Mouse (Mus musculus): Measurements from ENCODE around the gene U90926. TPM values are rescaled to one million over a fixed set of nuclear protein-coding genes. Genes with fewer than 3 reads are reported as not detected.

The U90926 gene
- not detected in 2 replicates for polyA plus RNA-seq (2012)

DNA sequence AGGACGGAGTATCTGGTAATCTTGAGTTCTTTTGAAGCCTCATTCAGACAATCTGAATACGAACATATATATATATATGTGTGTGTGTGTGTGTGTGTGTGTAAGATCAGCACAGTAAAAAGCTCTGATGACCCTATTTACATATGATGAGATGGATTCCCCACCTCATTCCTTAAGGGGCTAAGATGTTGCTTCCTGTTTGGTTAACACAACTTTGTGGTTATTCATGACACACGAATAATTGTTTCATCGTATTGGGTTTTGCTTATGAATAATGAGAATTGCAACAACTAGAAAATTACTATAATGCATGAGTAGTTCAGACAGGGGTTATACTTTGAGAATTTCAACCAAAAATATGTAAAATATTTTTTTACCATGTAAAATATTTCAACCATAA, at the start of gene U90926:
U90926 (minus strand) TSS at position 101 of the 400 bp plus-strand sequence.
- no peak for TF ChIP-seq GATA1 (IDR thresholded peaks at IDR 0.05; ENCODE audit: low read length)

DNA sequence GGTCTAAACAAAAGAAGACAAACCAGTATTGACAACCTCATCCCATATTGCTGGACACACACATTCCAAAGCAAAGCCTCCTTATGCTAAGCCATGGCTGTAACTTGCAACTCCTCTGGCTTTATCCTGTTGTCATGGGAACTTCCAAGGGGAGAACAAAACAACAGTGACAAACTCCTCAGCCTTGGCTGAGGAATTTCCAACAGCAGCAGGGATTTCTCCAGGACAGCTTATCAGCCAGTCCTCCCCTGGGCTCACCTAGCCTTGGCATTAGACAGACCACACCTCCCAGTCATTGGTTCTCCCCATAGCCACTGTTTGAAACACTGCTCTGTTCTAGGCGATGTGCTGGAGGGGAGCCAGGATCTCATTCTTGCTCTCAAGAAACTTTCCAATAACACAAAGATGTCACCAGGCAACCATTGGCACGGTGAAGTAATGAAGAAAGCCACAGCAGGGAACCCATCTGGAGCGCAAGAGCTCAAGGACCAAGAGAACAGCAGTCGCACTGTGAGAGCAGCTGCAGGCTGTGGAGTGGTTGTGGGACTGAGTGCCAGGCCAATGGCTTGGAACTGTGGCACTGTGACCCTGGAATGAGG, 48.7 kb upstream of the U90926 start:
- TF ChIP-seq GATA1 (IDR thresholded peaks at IDR 0.05; ENCODE audit: low read length) = no peak

DNA sequence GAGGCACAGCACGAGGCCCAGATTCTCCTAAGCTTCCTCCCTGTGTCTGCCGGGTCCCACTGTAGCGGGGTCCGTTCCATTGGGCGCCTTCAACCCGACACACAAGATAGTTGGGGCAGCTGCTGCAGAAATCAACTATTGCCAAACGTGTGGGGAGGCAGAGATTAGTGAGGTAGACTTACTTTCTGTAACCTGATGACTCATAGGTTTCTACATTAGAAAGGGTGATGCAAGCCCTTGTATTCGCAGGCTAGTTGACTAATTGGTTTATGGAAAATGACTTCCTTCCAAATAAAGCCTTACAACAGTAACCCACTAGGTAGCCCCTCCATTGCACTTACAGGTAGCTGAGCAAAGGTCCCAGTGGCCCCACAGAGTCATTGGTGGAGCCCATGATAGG, 47.4 kb upstream of the U90926 start:
- no peak for TF ChIP-seq GATA1 (IDR thresholded peaks at IDR 0.05; ENCODE audit: low read length)

DNA sequence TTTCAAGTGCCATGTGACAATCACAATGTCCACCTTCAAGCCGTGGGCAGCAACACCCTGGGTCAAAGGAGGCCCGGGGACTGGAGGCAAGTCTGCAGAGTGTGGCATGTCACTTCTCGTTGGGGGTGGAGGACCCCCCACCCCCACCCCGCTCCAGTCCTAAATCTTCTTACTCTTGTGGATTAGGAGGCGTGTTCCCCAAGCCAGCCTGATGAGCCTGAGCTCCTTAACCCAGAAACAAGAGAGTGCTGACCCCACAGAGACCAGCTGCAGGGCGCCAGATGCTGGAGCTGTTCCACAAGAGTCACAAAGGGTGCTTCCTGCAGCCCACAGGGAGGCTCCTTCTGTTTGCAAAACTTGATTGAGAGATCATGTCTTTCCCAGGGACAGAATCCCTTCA, 41.0 kb upstream of the U90926 start, which contains the start of gene Ppef2:
Ppef2 (minus strand) TSS at position 61 of the 400 bp plus-strand sequence.
- TF ChIP-seq GATA1 (IDR thresholded peaks at IDR 0.05; ENCODE audit: low read length) = no peak

DNA sequence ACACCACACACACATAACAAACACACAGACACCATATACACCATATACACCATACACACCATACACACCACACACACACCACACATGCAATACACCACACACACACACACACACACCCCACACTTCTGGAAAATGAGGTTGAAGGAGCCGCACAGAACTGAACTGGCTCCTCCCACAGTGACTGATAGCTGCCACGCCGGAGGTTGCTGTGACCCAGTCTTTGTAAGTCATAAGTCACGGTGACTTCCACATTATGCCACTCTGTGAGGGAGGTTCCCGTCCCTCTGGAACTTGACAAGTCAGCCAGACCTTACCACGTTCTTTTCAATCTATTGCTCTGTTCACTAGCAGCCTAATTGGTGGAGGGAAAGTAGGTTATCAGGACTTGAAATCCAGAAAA, 39.3 kb upstream of the U90926 start:
- TF ChIP-seq GATA1 (IDR thresholded peaks at IDR 0.05; ENCODE audit: low read length) = no peak

DNA sequence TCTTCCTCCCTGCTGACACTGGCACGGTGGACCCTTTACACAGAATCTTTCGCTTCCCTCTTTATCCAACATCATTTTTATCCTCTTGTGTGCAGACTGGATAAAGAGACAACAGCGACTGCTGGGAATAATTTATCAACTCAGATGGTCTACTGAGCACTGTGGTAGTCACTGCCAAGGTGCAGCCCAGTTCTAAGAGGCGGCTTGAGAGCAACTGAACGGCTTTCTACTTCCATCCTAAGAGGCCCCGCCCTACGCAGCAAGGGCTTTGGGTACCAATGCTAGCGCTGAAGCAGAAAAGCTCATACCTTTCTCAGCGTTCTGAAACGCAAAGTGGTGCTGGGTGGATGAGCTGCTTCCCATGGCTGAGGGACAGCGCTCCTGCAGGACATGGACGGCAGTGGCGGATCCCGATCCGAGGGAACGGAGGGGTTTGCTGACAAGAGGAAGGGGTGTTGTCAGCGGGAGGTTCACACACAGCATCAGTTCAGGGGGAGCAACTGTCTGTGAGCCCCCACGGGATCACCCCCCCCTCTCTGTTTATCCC, 37.7 kb upstream of the U90926 start:
- TF ChIP-seq GATA1 (IDR thresholded peaks at IDR 0.05; ENCODE audit: low read length) = no peak

DNA sequence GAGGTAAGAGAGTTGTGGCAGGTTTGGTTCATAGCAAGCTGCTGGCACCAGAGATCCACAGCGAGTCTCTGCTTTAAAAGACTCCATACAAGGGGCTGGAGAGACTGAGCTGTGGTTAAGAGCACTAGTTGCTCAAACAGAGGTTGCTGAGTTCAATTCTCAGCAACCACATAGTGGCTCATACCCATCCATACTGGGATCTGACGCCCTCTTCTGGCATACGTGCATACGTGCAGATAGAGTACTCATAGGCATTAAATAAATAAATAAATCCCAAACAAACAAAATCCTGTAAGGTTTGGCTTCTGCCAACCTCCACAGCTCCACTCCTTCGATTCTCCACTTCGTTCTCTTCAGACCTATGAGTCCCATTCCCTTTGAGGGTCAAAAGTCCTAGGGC, 36.8 kb upstream of the U90926 start:
- no peak for TF ChIP-seq GATA1 (IDR thresholded peaks at IDR 0.05; ENCODE audit: low read length)

DNA sequence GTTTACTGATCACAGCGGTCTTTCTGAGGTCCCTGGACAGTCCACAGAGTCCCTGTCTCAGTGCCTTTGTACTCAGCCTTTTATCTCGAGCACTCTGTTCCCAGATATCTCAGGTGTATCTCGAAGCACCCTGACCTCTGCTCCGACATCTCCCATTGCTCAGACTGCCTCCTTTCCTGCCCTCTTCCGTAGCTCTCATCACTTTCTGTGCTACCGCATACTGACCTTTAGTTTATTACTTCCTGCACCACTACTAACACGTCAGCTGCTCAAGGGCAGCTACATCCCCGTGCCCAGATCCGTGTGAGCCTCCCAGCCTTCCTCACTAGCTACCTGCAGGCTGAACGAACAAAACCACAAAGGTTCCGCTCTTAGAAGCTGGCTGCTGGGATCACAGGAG, 33.4 kb upstream of the U90926 start:
- TF ChIP-seq GATA1 (IDR thresholded peaks at IDR 0.05; ENCODE audit: low read length) = no peak

DNA sequence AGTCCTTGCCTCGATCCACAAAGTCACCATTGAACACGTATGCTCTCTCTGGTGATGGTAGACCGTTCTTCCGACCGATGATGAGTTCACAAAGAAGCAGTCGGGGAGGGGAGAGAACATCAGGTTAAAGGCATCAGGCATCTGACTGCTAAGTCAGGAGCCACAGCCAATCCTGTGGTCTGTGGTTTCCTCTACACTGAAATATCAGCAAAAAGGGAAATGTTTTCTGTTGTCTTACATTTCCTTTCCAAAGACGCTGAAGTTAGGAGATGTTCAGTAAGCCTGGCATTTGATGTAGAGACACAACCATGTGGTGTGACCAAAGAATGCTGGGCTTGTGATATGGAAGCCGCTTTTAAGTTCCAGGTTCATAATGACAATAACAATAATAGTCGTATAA, 30.3 kb upstream of the U90926 start:
- no peak for TF ChIP-seq GATA1 (IDR thresholded peaks at IDR 0.05; ENCODE audit: low read length)

DNA sequence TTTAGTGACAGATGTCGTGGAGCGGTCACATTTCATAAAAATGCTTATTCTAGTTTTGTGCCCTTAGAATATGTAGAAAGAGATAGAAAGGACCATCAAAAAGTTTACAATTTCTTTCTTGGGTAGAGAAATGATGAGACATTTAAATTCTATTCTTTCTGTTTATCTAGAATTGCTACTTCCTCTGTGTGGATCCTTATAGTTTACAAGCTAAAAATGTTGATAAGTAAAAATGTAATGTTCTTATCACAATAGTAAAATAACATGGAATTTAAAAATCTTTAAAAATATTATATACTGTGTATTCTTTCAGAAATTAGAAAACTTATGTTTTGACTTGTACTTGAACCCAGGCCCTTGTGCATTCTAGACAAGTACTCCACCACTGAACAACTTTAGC, 29.7 kb upstream of the U90926 start:
- TF ChIP-seq GATA1 (IDR thresholded peaks at IDR 0.05; ENCODE audit: low read length) = no peak

DNA sequence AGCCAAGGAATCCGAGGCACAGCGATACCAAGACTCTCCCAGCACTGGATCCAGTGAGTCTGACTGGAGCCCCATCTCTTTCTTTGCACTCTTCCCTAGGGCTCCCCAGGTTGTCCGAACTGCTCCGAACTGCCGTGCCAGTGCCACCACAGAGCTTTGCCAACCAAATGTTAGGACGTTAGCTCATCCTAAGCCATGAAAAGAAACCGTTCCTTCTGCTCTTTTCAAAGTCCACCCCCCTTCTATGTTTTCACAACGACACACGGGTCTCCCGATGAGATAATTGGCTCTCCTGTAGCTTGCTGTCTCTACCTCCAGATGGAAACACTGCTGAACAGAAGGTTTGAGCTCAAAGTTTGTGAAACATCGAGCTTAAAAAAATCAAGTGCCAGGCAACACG, 25.6 kb upstream of the U90926 start:
- TF ChIP-seq GATA1 (IDR thresholded peaks at IDR 0.05; ENCODE audit: low read length) = no peak

DNA sequence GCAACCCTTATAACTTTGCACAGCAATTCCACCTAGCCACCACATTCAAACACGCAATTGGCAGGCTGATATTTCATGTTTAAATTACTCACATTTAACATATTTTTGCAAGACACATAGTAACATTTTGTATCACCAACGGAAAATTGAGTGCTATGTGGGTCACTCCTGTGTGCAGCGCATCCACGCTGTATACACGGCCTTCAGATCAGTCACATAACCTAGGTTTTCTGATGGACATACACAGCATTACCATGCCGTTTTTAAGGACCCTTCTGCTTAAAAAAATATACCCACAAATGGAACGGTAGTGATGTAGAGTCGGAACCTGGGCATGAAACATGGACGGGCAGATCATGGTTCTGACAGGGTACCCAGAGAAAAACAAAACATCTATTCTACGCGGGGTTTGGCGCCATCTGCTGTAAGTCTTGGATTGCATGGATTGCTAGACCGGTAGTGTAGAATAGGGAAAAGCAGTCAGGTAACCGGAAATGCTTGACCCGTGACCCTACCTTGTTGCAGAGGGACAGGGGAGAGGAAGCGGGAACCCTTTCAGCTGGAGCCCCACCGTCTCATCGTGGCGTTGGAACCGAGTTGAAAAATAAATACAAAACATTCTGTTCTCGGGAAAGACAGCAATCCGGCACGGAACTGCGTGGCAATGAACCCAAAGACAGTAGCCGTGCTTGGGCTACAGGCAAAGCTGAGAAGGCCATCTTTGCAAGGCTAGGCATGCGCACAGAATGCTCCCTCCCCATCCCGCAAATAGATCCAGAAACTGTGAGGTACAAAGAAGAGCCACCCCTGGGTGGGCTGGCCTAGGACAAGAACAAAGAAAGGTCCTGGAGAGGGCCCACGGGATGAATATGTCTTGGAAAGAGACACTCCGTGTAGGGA, 24.4 kb upstream of the U90926 start:
- TF ChIP-seq GATA1 (IDR thresholded peaks at IDR 0.05; ENCODE audit: low read length) = no peak

DNA sequence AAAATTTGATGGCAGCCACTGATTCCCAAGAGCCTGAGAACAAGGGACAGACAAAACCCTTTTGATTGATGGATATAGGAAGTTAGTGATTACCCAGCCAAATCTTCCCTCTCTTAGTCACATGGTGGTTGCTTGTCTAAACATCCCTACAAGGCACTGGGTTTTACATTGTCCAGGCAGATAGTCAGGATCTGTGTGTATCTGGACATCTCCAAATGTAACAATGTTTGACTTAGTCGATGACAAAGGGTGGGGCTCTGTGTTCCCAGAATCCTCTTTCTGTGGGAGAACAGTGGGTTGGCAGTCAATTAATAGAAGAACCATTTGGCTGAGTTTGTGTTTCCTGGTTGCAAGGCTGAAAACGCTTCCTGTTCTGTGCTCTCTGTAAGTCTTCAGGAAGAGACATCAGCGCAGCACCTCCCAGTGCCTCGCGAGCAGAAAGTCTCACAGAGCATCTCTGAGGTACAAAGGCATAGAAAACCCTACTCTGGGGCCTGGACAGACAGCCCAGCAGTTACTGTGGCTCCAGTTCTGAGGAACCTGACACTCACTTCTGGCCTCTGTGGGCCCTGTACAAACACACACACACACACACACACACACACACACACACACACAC, 19.8 kb upstream of the U90926 start:
- no peak for TF ChIP-seq GATA1 (IDR thresholded peaks at IDR 0.05; ENCODE audit: low read length)

DNA sequence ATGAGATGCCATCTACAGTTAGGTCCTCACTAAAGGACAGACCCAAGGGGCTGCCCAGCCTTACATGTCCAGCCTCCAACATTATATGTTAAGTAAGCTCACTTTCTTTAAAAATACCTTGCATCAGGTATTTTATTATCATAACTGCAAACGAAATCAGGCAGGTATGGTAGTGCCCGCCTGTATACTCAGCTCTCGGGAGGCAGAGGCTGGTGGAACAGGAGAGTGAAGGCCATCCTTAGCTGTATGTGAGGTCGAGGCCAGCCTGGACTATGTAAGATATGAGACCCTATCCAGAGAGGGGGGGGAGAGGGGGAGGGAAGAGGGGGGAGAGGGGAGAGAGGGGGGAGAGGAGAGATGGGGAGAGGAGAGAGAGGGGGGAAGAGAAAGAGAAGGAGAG, 18.2 kb upstream of the U90926 start:
- no peak for TF ChIP-seq GATA1 (IDR thresholded peaks at IDR 0.05; ENCODE audit: low read length)

DNA sequence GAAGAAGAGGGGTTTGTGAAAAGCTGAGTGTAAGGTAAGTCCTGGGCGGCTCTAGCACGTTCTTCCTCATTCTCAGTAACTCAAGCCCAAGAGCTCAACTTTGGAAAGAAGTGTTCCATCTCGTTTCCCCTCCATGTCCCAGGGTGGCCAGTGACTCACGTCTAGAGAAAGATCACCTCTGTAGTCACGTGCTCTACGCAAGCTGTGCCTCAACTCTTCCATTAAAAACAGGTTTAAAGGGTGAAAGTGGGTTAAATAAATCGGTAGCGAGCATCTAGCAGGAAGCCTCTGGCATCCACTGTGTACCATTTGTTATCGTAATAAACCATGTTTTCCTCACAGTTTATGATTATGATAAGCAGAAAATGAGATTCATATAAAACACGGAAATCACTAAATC, 16.6 kb upstream of the U90926 start:
- no peak for TF ChIP-seq GATA1 (IDR thresholded peaks at IDR 0.05; ENCODE audit: low read length)

DNA sequence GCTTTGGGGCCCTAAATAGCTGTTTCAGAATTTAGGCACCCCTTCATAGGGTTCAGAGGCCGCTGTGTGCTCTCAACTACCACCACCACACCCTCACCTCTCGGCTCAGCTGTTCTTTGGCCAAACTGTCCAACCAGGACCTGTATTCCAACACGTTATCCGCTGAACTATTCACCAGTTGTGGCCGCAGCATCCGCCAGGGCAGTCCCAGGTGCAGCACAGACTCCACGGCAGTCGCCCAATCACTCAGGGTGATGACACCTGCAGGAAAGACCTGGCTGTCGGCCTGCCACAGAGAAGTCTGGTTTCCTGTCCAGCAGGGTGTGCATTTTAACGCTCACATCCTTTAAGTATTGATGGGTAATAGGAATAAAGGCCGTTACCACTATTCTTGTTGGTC, 15.1 kb upstream of the U90926 start:
- no peak for TF ChIP-seq GATA1 (IDR thresholded peaks at IDR 0.05; ENCODE audit: low read length)

Data from G1E-ER4 (cell line).